Mouse (Mus musculus) testis, adult 2 months (tissue): ENCODE data around the gene Acsl5. TPM values are rescaled to one million over a fixed set of nuclear protein-coding genes. Genes with fewer than 3 reads are reported as not detected.

Experiments
- H3K27ac ChIP-seq: fragments of 200-500 bp; 2 replicates; pipeline ENCODE4 v1.5.1; 2012; ENCODE audit warnings: low read depth, low read length; ENCODE audit not compliant: control insufficient read depth, insufficient read depth
- H3K27me3 ChIP-seq: fragments of 200-500 bp; 2 replicates; pipeline ENCODE4 v1.6.1; 2012; ENCODE audit warnings: mild to moderate bottlenecking, low read length, moderate library complexity; ENCODE audit not compliant: control insufficient read depth, insufficient read depth
- H3K36me3 ChIP-seq: fragments of 200-500 bp; 2 replicates; pipeline ENCODE4 v1.6.1; 2012; ENCODE audit warnings: mild to moderate bottlenecking, low read length; ENCODE audit not compliant: control insufficient read depth, insufficient read depth
- H3K4me1 ChIP-seq: fragments of 200-500 bp; 2 replicates; pipeline ENCODE4 v1.6.1; 2012; ENCODE audit warnings: low read length; ENCODE audit not compliant: control insufficient read depth, insufficient read depth
- H3K4me3 ChIP-seq: fragments of 200-500 bp; 2 replicates; pipeline ENCODE4 v1.5.1; 2012; ENCODE audit warnings: low read depth, mild to moderate bottlenecking, low read length, moderate library complexity, mixed read lengths; ENCODE audit not compliant: control insufficient read depth
- CTCF ChIP-seq: fragments of 200-500 bp; IDR thresholded peaks from 2 replicates; pipeline ENCODE4 v1.5.1; 2012; ENCODE audit warnings: low read depth, mild to moderate bottlenecking, inconsistent platforms, low read length, moderate library complexity; ENCODE audit not compliant: control insufficient read depth, insufficient read depth, insufficient replicate concordance
- POLR2A ChIP-seq: fragments of 200-500 bp; IDR thresholded peaks from 2 replicates; pipeline ENCODE4 v1.6.1; 2012; ENCODE audit warnings: low read depth, mild to moderate bottlenecking, inconsistent platforms, low read length, moderate library complexity; ENCODE audit not compliant: control insufficient read depth
- polyA plus RNA-seq: library from polyadenylated mRNA; depleted of rRNA; stranded (reverse); fragments of >200 nt; gene quantifications from 2 replicates; pipeline ENCODE4 v1.2.3, GENCODE M21; 2012; rRNA removed

The Acsl5 gene
- polyA plus RNA-seq, result 6.9 and 7.1 TPM in 2 replicates

DNA sequence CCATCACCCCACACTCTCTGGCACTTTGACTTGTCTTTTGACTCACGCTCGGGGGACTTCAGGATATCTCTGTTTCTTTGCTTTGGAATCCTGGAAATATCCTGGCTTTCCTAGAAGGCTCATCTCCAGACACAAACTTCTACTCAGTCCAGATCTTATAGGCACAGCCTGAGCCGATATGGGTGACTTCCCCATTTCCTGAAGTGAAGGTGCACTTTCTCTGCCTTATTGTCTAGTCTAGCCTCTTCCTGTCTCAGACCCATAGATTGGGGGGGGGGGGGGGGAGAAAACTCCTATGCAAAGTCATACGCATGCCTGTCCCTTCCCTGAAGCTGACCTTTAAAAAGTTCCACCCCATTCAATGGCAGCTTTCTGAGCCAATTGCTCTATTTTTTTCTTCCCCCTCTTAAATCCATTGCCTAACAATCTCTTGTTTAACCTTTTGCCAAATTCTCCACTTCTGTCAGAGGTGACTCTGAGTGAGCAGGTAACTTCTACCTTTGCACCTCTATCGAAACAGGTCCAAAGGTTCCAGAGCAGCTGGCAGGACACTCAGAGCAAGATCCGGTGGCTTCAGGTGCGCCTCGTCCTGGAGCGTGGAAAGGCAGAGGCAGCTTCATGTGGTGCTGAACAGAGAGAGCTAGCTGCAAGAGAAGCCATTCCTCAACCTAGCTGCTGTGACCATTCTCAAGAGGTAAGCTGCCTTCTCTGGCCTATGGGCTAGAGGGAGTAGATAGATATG is at the start of gene Acsl5:
TSS of gene Acsl5 (plus strand) at position 556 of the 742 bp plus-strand sequence.
- TF ChIP-seq POLR2A (no peak), CTCF (no peak)
- Histone ChIP-seq H3K27me3 (no peaks in the 10 kb centered on the region), H3K27ac (no peak within 1 kb of the TSS), H3K4me3 (no peak within 1 kb of the TSS), H3K4me1 (peaks cover 9% of the 10 kb centered on the region), H3K36me3 (no peaks in the 10 kb centered on the region)

DNA sequence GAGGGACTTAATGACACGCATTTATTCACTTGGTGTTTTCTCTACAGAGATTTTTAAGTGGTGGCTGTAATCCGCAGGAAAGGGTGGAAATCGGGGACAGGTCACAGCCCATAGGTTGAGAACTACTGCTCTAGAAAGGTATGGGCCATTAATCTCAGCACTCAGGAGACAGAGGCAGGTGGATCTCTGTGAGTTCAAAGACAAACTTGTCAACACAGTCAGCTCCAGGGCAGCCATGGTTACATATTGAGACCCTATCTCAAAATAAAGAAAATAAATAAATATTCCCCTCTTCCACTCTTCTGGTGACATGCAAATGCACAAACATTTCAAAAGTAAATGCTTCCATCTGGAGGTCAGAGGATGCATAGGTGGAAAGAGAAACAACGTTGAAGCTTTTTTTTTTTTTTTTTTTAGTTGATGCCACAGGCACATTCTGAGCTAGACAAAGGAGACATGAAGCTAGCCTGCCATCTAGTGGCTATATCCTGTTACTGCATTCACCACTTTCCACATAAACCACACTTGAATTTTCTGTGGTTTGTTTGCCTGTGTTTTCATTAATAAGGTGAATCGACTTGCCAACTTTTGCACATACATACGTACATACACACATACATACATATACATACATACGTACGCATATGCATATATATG is 45.1 kb upstream of the Acsl5 start:
- Histone ChIP-seq H3K27me3 (no peaks in the 10 kb centered on the region), H3K4me1 (peaks cover 6% of the 10 kb centered on the region), H3K36me3 (no peaks in the 10 kb centered on the region), H3K4me3 (no peak overlapping the region), H3K27ac (no peak overlapping the region)
- no peak for TF ChIP-seq POLR2A
- TF ChIP-seq CTCF, result no peak

DNA sequence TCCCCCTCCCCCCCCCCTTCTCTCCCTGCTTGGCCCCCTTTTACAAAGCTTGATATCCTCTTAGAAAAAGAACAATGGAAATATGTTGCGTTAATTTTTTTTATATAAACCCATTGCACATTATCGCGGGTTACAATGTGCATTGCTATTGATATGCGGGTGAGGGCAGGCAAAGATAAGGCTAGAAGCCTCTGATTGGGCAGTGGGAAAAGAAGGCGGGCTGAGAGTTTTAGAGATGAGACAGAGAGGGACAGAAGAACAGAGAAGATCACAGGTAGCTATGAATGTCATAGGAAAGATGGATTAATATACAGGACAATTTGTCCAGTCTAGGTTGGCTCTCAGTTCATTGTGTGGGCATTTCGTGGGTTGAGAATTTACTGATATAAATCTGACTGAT is 44.5 kb upstream of the Acsl5 start:
- Histone ChIP-seq H3K4me3 (no peak overlapping the region), H3K36me3 (no peaks in the 10 kb centered on the region), H3K27ac (no peak overlapping the region), H3K27me3 (no peaks in the 10 kb centered on the region), H3K4me1 (peaks cover 6% of the 10 kb centered on the region)
- no peak for TF ChIP-seq POLR2A
- no peak for TF ChIP-seq CTCF

DNA sequence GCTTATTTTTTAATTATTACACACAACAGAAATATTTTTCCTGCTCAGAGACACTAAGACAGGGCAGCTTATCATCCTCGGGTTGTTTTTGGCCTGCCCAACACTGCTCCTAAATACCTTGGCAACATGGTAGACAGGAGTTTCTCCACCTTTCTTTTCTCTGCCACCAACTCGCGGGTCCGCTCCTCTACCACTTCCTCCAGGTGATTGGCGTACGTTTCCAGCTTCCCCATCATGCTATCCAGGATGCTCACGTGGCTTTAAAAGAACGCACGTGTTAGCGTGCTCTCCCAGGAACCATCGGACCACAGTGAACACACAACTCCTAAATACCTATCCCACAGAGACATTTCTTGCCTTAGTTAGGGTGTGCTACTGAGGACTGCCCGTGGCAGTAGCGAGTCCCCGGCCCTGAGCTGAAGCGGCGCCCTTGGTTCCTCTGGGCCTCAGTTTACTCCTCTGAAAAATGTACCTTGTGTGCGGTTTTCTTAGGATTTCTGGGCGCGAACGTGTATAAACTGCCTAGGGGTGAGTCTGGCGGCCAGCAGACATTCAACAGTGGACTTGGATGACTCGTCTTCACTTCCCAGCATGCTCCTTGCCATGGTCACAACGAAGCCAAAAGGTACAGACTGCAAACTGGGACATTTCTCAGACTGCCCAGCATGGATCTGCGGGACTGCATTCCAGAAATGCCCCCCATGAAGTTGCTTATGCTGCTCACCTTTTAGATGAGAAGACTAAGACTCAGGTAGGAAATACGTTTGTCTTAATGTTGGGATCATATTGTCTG is 43.8 kb upstream of the Acsl5 start:
- Histone ChIP-seq H3K4me1 (peaks cover 6% of the 10 kb centered on the region), H3K27me3 (no peaks in the 10 kb centered on the region), H3K27ac (no peak overlapping the region), H3K36me3 (no peaks in the 10 kb centered on the region), H3K4me3 (no peak overlapping the region; the same call in 1 of the 2 replicates)
- no peak for TF ChIP-seq POLR2A
- no peak for TF ChIP-seq CTCF

DNA sequence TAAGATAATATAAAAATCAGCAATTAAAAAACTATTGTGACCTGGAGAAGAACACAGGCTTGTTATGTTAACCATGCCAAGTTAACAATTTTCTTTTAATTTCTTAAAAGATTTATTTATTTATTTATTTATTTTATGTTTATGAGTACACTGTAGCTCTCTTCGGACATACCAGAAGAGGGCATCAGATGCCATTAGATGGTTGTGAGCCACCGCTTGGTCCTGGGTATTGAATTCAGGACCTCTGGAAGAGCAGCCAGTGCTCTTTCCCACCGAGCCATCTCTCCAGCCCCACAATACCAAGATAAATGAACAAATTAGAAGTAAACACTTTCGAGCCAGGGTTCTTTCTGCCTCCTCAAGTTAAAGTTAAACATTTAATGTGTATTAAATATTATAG is 43.1 kb upstream of the Acsl5 start:
- Histone ChIP-seq H3K27ac (no peak overlapping the region), H3K27me3 (no peaks in the 10 kb centered on the region), H3K4me3 (no peak overlapping the region), H3K4me1 (peaks cover 6% of the 10 kb centered on the region), H3K36me3 (no peaks in the 10 kb centered on the region)
- TF ChIP-seq CTCF (no peak), POLR2A (no peak)

DNA sequence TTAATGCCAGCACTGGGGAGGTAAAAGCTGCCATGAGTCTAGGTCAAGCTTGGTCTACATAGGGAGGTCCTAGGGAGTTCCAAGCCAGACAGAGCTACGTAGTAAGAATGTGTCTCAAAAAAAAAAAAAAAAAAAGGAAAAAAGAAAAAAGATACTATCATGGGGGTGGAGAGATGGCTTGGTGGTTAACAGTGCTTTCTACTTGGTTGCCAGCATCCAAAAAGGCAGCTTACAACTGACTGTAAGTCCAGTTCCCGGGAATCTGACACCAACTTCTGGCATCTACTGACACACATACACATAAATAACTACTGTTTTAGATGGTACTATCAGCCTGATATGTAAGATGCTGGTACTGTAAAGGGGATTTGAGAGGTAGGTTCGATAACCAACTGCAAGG is 42.7 kb upstream of the Acsl5 start:
- Histone ChIP-seq H3K4me1 (peaks cover 6% of the 10 kb centered on the region), H3K27me3 (no peaks in the 10 kb centered on the region), H3K36me3 (no peaks in the 10 kb centered on the region), H3K4me3 (no peak overlapping the region), H3K27ac (no peak overlapping the region)
- TF ChIP-seq CTCF (no peak), POLR2A (no peak)

DNA sequence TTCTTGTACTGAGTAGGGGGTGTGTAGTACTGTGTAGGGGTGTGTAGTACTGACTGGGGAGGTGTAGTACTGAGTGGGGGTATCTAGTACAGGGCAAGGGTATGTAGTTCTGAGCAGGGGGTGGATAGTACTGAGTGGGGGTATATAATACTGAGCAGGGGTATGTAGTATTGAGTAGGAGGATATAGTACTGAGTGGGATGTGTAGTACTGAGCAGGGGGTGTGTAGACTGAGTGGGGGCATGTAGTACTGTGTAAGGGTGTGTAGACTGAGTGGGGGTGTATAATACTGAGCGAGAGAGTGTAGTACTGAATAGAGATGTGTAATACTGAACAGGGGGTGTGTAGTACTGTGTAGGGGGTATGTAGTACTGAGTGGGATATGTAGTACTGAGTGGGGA is 40.0 kb upstream of the Acsl5 start:
- H3K4me3 ChIP-seq, result no peak overlapping the region
- TF ChIP-seq CTCF (no peak), POLR2A (no peak)
- H3K4me1 ChIP-seq, result peaks cover 6% of the 10 kb centered on the region
- H3K27ac ChIP-seq, result no peak overlapping the region
- H3K36me3 ChIP-seq, result no peaks in the 10 kb centered on the region
- no peaks in the 10 kb centered on the region for H3K27me3 ChIP-seq
